Mouse (Mus musculus) kidney, adult 2 months (tissue): Measurements from ENCODE around the gene Gpd2.

Source experiments
- CTCF ChIP-seq: fragments of 200-500 bp; conservative IDR thresholded peaks from 2 replicates; pipeline ENCODE4 v1.5.1; 2011; ENCODE audit warnings: low read depth, mild to moderate bottlenecking, control low read depth, low read length, moderate library complexity, mixed read lengths; ENCODE audit not compliant: insufficient read depth, insufficient read length
- POLR2A ChIP-seq: fragments of 200-500 bp; IDR thresholded peaks from one replicate; pipeline ENCODE4 v1.6.1; 2011; ENCODE audit warnings: low read depth, low read length, control low read depth

DNA sequence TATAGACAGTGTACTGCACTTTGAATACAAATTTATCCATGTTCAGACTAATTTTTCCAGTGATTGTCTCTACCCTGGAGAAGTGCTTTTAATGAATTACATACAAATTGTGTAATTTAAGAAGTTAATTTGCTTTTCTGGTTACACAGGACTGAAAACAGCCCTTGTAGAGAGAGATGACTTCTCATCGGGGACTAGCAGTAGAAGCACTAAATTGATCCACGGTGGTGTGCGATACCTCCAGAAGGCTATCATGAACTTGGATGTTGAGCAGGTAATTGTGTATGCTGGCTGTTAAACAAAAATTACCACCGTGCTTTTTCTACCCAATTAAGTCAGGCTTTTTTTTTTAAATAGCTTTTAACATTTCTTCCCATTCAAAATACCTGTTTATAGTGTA, 66.8 kb downstream of the Gpd2 start:
- TF ChIP-seq CTCF: no peak
- no peak for TF ChIP-seq POLR2A
